Mouse (Mus musculus): ENCODE results near the gene Bcas1.
"Not testable (repeated sequence)": the region's sequence is repeated elsewhere in the genome, so short reads cannot be mapped to it uniquely, and the experiment has no call there.

The Bcas1 gene

DNA sequence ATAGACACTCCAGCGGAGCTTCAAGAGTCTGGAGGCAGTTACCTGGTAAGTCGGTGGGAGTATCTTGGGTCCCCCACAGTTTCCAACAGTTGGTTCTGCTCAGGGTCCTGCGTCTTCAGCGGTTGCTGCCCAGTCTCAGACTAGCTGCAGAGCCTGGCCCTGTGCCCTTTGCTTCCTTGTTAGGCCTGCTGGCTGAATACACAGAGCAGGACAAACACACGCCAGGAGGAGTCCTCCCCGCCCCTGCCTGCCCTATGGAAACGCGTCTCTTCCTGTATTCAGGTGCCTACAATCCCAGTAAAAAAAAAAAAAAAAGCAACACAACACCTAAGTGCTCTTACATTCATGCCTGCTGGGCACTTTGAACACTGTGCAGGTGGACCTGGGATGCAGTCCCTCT lies at the start of gene Bcas1:
TSS of gene Bcas1 (minus strand) at position 142 of the 400 bp plus-strand sequence.
- POLR2A ChIA-PET, result interaction anchor here in 1 of 4 experiments (0.6 to 1.2 kb wide), 3 partner anchors 12 to 21 kb away, joined by 3 read pairs; no protein-coding TSS in a partner anchor
- CTCF ChIA-PET, result interaction anchor here in 3 of 4 experiments (0.6 to 4.1 kb wide), 10 partner anchors 9 to 220 kb away, joined by 3 to 23 read pairs (median 5); no protein-coding TSS in a partner anchor

GRCm38 (mm10) chr2:170476643-170477042 lies 49.0 kb upstream of the Bcas1 start:
- ChIA-PET POLR2A (interaction anchor here in 2 of 4 experiments (0.6 to 1.1 kb wide), 3 partner anchors 8 to 22 kb away, joined by 3 to 5 read pairs (median 4); no protein-coding TSS in a partner anchor), CTCF (interaction anchor here in 3 of 4 experiments (0.6 to 3.3 kb wide), 21 partner anchors 8 to 435 kb away, joined by 3 to 25 read pairs (median 4); no protein-coding TSS in a partner anchor)

DNA sequence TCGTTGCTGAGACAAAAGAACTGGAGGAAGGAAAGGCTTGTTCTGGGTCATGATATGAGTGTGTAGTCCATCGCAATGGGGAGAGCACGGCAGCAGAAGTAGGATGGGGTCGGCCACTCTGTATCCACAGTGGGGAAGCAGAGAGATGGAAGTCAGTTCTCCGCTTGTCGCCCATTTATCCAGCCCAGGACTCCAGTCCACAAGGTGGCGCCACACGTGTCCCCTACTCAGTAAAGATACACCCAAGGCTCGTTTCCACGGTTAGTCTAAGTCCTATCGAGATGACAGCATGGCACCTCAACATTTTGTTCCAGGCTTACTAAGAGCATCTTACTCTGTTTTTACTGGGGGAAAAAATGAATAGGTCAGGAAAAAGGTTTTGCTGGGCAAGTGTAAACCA lies 48.6 kb upstream of the Bcas1 start:
- CTCF ChIA-PET, result interaction anchor here (0.6 to 3.3 kb wide), 23 partner anchors 8 to 435 kb away, joined by 3 to 25 read pairs (median 4); no protein-coding TSS in a partner anchor
- POLR2A ChIA-PET, result interaction anchor here (0.6 to 1.3 kb wide), 7 partner anchors 8 to 32 kb away, joined by 3 to 5 read pairs (median 3); no protein-coding TSS in a partner anchor

DNA sequence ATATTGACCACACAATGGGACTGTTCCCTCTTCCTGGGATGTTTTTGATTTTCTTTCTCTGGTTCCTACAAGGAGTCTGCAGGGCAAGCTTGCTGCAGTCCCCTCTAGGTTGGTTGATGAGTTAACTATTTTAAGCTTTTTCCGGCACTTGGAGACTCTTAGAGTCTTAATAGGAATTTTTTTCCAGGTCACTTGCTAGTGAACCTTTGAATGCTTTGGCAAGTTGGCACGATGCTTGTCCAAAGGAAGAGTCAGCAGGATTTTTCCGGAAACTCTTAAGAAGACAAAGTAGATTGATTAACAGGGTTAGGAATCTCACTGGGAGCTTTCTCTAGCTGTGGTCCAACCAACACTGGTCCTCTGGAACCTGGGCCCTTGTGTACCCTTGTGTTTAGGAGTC lies 47.5 kb upstream of the Bcas1 start:
- CTCF ChIA-PET, result interaction anchor here in 2 of 4 experiments (1.0 to 3.3 kb wide), 8 partner anchors 16 to 53 kb away, joined by 3 to 25 read pairs (median 6); no protein-coding TSS in a partner anchor
- POLR2A ChIA-PET, result interaction anchor here in 3 of 4 experiments (0.5 to 1.3 kb wide), 4 partner anchors 24 to 60 kb away, joined by 3 to 4 read pairs (median 3); no protein-coding TSS in a partner anchor

DNA sequence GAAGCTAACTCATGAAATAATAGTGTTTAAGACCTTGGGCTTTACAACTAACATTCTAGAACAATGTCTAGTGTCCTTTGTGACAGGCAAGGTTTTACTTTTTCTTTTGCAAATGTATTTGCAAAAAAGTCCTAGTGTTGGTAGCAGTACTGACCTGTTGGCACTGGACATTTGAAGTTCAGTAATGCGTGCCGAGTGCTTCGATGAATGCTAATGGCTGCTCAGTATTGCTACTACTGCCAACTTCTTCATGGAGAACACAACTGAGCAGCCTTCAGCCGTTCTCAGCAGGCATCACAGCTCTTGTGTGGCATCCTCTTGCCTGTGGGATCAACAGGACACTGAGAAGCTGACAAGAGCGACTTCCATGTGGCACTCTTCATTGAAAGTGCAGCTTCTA lies 46.5 kb upstream of the Bcas1 start:
- ChIA-PET CTCF (interaction anchor here in 3 of 4 experiments (0.7 to 3.3 kb wide), 5 partner anchors 32 to 69 kb away, joined by 3 to 25 read pairs (median 4); no protein-coding TSS in a partner anchor), POLR2A (no interaction called here)

DNA sequence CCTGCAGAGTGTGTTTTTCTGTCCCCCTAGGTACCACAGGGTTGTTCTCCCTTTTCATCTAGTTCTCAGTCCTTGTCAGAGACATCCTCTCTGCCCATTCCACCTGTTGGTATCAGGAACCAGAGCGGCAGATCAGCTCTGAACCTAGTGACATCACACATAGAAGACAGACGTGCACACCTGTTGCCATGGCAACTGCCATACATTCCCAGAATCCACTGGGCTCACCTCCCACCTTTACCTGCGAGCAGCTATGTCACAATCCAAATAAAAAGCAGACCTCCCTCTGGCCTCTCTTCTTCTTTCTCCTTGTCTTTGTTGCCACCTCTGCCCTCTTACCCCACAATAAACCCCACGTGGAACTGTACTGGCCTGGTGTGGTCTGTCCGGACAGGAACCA lies 42.9 kb upstream of the Bcas1 start:
- CTCF ChIA-PET, result interaction anchor here (0.6 to 2.1 kb wide), 6 partner anchors 13 to 1081 kb away, joined by 3 to 8 read pairs (median 3); no protein-coding TSS in a partner anchor
- POLR2A ChIA-PET, result interaction anchor here in 2 of 4 experiments (0.5 to 1.8 kb wide), 7 partner anchors 10 to 1187 kb away, joined by 3 to 7 read pairs (median 5); no protein-coding TSS in a partner anchor

GRCm38 (mm10) chr2:170469616-170470308 lies 42.1 kb upstream of the Bcas1 start:
- CTCF ChIA-PET, result interaction anchor here (0.6 to 2.1 kb wide), 15 partner anchors 10 to 1080 kb away, joined by 3 to 14 read pairs (median 4); partner anchors contain the start of gene Cyp24a1 (in 1 of the 4)

DNA sequence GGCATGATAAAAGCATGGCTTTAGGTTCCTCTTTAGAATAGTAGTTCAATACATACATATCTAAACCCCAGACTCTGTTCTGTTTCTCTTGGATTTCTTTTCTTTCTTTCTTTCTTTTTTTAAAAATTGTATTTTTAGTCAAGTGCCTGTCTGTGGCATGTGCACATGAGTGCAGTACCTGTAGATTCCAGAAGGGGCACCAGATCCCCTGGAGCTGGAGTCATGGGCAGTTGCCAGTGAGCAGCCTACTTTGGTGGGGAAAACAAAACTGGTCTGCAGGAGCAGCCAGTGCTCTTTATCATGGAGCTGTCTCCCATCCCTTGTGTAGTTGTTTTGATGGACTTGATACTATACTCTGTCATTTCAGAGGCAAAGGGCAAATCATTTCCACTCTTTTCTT lies 40.4 kb upstream of the Bcas1 start:
- ChIA-PET POLR2A (interaction anchor here in 2 of 4 experiments (0.7 to 1.2 kb wide), 4 partner anchors 9 to 30 kb away, joined by 3 to 5 read pairs (median 4); partner anchors contain the start of gene Pfdn4 (in 1 of the 2)), CTCF (interaction anchor here (0.5 to 2.0 kb wide), 22 partner anchors 8 to 1021 kb away, joined by 3 to 12 read pairs (median 4); partner anchors contain the start of gene Pfdn4 (in 1 of the 4))

More at GRCm38 (mm10) chr2:170469616-170470308, 42.1 kb upstream of the Bcas1 start:
- POLR2A ChIA-PET, result interaction anchor here (0.6 to 1.8 kb wide), 17 partner anchors 10 to 896 kb away, joined by 3 to 7 read pairs (median 3); no protein-coding TSS in a partner anchor

- ChIA-PET CTCF (interaction anchor here in 1 of 4 experiments (0.6 kb wide), 1 partner anchor 23 kb away, joined by 3 read pairs; no protein-coding TSS in a partner anchor), POLR2A (no interaction called here)
These were observed 37.2 kb upstream of the Bcas1 start for GRCm38 (mm10) chr2:170464817-170465216.

DNA sequence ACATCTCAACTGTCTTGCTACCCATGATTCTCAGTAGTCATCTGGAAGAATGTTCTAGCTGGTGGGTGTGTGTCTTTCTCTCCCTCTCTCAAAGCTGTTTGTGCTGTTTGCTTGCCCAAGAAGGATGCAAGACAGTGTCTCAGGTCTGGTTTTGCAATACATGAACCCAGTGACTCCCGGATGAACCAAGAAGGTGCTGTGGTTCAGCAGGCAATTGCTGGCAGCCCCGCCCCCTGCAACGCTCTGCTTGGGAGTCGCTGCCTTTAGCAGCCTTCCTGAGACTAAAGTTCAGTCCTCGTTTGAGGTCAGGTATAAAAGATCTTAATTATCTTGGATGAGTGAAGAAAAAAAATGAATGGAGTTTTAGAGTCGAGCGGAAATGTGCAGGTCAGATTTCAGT lies 34.0 kb upstream of the Bcas1 start:
- CTCF ChIA-PET, result no interaction called here
- POLR2A ChIA-PET, result interaction anchor here in 1 of 4 experiments (0.7 kb wide), 1 partner anchor 46 kb away, joined by 3 read pairs; no protein-coding TSS in a partner anchor

DNA sequence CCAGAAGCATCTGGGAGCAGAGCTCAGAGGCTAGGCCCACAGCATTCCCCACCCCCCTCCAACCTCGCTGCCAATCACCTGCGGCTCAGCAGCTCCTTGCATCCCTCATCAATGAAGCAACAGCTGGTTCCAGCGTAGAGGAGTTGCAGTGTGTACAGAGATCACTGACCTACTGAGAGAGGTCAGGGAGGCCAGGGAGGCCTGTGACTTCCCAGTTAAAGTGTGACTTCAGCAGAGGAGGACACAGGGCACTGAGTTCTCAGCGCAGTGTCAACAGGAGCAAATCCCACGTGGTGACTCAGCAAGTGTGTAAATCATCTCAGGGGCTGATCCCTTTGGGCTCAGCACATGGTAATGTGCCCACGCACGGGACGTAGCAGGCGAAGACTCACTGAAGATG lies 32.2 kb upstream of the Bcas1 start:
- CTCF ChIA-PET, result interaction anchor here in 2 of 4 experiments (0.9 to 1.2 kb wide), 6 partner anchors 8 to 51 kb away, joined by 3 to 8 read pairs (median 4); no protein-coding TSS in a partner anchor

DNA sequence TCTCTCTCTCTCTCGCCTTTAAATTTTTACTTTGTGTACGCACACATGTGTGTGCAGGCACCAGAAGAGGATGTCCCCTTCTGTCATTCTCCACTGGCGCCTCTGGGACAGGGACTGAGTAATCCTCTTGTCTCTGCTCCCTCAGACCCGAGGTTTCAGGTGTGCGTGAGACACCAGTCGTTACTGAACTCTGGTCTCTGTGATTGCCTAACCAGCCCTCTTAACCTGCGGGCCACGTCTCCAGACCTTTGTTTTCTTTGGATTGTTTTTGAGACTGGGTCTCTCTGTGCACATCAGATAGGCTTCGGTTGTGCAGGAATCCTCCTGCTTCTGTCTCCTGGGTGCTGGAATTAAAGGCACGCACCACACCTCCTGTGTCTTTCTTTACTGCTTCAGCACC lies 31.5 kb upstream of the Bcas1 start:
- ChIA-PET POLR2A (interaction anchor here in 2 of 4 experiments (0.6 to 1.4 kb wide), 2 partner anchors 9 to 38 kb away, joined by 3 read pairs; no protein-coding TSS in a partner anchor), CTCF (interaction anchor here in 2 of 4 experiments (0.7 to 1.2 kb wide), 6 partner anchors 9 to 265 kb away, joined by 3 to 8 read pairs (median 5); no protein-coding TSS in a partner anchor)

More for the DNA sequence above, 32.2 kb upstream of the Bcas1 start:
- POLR2A ChIA-PET, result interaction anchor here in 2 of 4 experiments (1.2 to 1.4 kb wide), 2 partner anchors 9 to 10 kb away, joined by 3 read pairs; no protein-coding TSS in a partner anchor

DNA sequence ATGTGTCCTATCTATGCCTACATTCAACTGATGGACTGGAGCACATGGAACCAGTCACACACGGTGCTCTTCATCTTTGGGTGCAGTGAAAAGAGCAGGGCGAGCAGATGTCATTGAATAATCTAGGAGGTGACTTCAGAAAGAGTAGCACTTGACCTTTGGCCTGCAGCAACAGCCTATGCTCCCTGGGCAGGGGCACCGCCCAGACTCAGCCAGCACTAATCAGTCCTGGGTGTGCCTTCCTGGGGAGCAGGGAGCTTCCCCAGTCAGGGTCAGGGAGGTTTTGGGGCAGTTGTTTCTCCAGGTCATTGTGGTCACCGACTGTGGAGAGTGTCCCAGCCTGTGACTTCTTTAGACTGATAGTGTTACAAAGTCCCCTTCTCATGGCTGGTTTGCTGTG lies 26.2 kb upstream of the Bcas1 start:
- POLR2A ChIA-PET, result not testable (repeated sequence)
- CTCF ChIA-PET, result interaction anchor here in 2 of 4 experiments (0.6 to 1.1 kb wide), 3 partner anchors 50 to 80 kb away, joined by 3 to 8 read pairs (median 3); no protein-coding TSS in a partner anchor

DNA sequence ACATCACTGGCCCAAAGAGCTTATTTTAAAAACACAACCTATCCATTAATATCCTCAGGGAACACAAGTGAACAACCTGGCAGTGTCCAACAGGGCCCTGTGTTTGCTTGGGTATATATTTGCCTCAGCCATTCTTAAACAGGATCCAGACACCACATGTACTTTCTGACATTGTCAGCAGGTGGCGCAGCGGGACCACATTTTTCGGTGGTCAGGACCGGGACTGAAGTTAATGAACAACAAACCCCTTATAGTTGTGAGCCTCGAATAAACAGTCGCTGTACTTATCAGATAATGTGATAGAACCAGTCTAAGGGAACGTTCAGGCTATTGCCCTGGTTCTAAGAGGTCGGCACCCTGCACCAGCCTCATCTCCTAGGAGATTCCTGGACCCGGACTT lies 23.3 kb upstream of the Bcas1 start:
- POLR2A ChIA-PET, result interaction anchor here in 2 of 4 experiments (0.8 to 2.4 kb wide), 6 partner anchors 12 to 60 kb away, joined by 3 to 13 read pairs (median 4); no protein-coding TSS in a partner anchor
- CTCF ChIA-PET, result interaction anchor here (0.6 to 5.0 kb wide), 12 partner anchors 8 to 59 kb away, joined by 3 to 58 read pairs (median 6); no protein-coding TSS in a partner anchor

DNA sequence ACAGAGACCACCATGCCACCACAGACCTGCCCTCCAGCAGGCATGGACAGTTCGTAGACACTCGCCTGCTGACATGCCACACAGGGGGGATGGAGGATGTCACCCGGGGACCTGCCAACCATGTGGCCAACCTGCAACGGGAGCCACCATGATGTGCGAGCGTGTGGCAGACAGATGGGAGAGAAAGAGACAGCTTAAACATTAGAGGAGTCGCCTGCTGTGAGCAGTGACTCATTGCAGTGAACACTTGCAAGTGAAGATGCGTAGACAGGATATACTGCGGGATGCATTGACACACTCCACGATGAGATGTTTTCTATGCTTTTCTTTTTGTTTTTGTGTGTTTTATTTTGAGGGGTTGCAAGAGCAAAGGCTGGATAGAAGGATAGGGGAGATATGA lies 20.0 kb upstream of the Bcas1 start:
- ChIA-PET CTCF (interaction anchor here in 2 of 4 experiments (0.9 to 5.0 kb wide), 4 partner anchors 60 to 91 kb away, joined by 4 to 58 read pairs (median 10); no protein-coding TSS in a partner anchor), POLR2A (interaction anchor here in 1 of 4 experiments (1.4 kb wide), 1 partner anchor 20 kb away, joined by 3 read pairs; the partner anchor contains the start of gene Bcas1)

GRCm38 (mm10) chr2:170446843-170447383 lies 19.3 kb upstream of the Bcas1 start:
- ChIA-PET CTCF (interaction anchor here in 3 of 4 experiments (0.6 to 2.3 kb wide), 10 partner anchors 34 to 360 kb away, joined by 3 to 13 read pairs (median 5); no protein-coding TSS in a partner anchor), POLR2A (interaction anchor here in 2 of 4 experiments (0.7 to 1.3 kb wide), 4 partner anchors 20 to 427 kb away, joined by 3 read pairs; partner anchors contain the start of gene Bcas1 (in 1 of the 2))

DNA sequence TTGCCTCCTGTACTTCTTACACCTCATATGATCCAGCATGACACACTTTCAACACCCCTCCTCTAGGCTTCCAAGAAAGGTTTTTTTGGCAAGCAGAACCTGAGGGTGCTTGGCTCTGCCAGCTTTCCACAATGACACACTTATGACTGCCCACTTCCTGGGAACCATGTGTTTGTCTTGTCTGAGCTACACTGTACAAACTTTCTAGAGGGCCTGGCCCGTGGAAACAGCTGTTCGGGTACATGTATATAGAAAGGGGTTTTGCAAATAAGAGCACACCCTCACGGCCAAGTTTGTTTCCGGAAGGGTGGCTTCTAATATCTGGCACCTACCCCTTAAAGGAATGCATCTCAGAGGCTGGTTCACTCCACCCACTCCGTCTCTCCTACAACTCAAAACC lies 18.2 kb upstream of the Bcas1 start:
- CTCF ChIA-PET, result interaction anchor here in 2 of 4 experiments (1.4 to 4.5 kb wide), 4 partner anchors 62 to 65 kb away, joined by 3 to 54 read pairs (median 10); no protein-coding TSS in a partner anchor
- POLR2A ChIA-PET, result interaction anchor here in 1 of 4 experiments (1.3 kb wide), 1 partner anchor 65 kb away, joined by 3 read pairs; no protein-coding TSS in a partner anchor

All from embryonic stem cell, embryonic (primary cell).